In genomic region chr11:51539759-51540282, GRCm38 (mm10) we compare ENCODE assay signal across 8 mouse cellular contexts. TPM values are rescaled to one million over a fixed set of nuclear protein-coding genes. Genes with fewer than 3 reads are reported as not detected.
DNase-seq lines count a peak whose midpoint lies in the region; ATAC-seq and TF ChIP-seq lines count a peak whose summit lies in the region.

No protein-coding gene starts in this region.

- H3K9me3 ChIP-seq in embryonic facial prominence, embryonic 13.5 days: no peaks in the 10 kb centered on the region
- H3K9me3 ChIP-seq in limb, embryonic 11.5 days (ENCODE audit: control insufficient read depth, low read length): no peaks in the 10 kb centered on the region
- no peaks in the 10 kb centered on the region for H3K9me3 ChIP-seq in midbrain, embryonic 15.5 days

- H3K4me3 ChIP-seq in embryonic facial prominence, embryonic 13.5 days: no peak overlapping the region
- H3K4me3 ChIP-seq in heart, adult 2 months: no peak overlapping the region
- no peak overlapping the region for H3K4me3 ChIP-seq in kidney, adult 2 months (ENCODE audit: insufficient read depth, low read depth, low read length)
- H3K4me3 ChIP-seq in limb, embryonic 11.5 days (ENCODE audit: low read depth, low read length): no peak overlapping the region
- H3K4me3 ChIP-seq in midbrain, embryonic 15.5 days: no peak overlapping the region
- H3K4me3 ChIP-seq in spleen, adult 2 months (ENCODE audit: extremely low read depth, insufficient read depth, insufficient read length): no peak overlapping the region

- peak; percentile 98 for DNase-seq in 3T3-L1 (ENCODE audit: low read depth, low spot score)
- DNase-seq in adrenal gland, postnatal 36 days: peak; percentile 95 to 97
- DNase-seq in heart, adult 2 months: peak; percentile 90 to 91
- DNase-seq in kidney, adult 2 months: peak; percentile 98
- peak; percentile 100 for DNase-seq in limb, embryonic 11.5 days (ENCODE audit: low spot score)
- DNase-seq in spleen, adult 2 months (ENCODE audit: low read depth in 1 of 2, low spot score in 2 of 2): peak; percentile 91 to 92

- peaks cover 8% of the 10 kb centered on the region; the same call in 1 of the 2 replicates for H3K27me3 ChIP-seq in embryonic facial prominence, embryonic 13.5 days
- H3K27me3 ChIP-seq in heart, adult 2 months (ENCODE audit: control insufficient read depth, insufficient read depth, low read length): no peaks in the 10 kb centered on the region
- H3K27me3 ChIP-seq in kidney, adult 2 months (replicated peaks; ENCODE audit: control insufficient read depth, insufficient read depth, low read length): no peaks in the 10 kb centered on the region
- no peaks in the 10 kb centered on the region for H3K27me3 ChIP-seq in limb, embryonic 11.5 days (ENCODE audit: control insufficient read depth, insufficient read depth, low read length)
- H3K27me3 ChIP-seq in midbrain, embryonic 15.5 days (replicated peaks): no peaks in the 10 kb centered on the region
- no peaks in the 10 kb centered on the region for H3K27me3 ChIP-seq in spleen, adult 2 months (ENCODE audit: control insufficient read depth, insufficient read depth, low read length)

- peak; percentile 34; the same call in 1 of the 2 replicates for ATAC-seq in embryonic facial prominence, embryonic 13.5 days (ENCODE audit: insufficient number of reproducible peaks, insufficient read depth, low FRiP score, low TSS enrichment, low read depth)
- ATAC-seq in limb, embryonic 11.5 days (ENCODE audit: insufficient number of reproducible peaks, low FRiP score, low TSS enrichment, low read depth): peak; percentile 41
- peak; percentile 89 for ATAC-seq in midbrain, embryonic 15.5 days (replicated peaks)

- TF ChIP-seq EP300 in heart, adult 2 months (IDR thresholded peaks at IDR 0.05; ENCODE audit: insufficient read depth, low read depth, low read length): 0 out of 2 replicates have a peak, but pooled peaks have one; percentile 64

- WGBS in embryonic facial prominence, embryonic 13.5 days: 11% methylated on average over 10 of the region's 10 CpGs
- 13% methylated on average over 10 of the region's 10 CpGs for WGBS in heart, adult 2 months
- WGBS in kidney, adult 2 months: 12% methylated on average over 10 of the region's 10 CpGs
- 12% methylated on average over 10 of the region's 10 CpGs for WGBS in limb, embryonic 11.5 days
- WGBS in midbrain, embryonic 15.5 days: 11% methylated on average over 10 of the region's 10 CpGs
- 15% methylated on average over 10 of the region's 10 CpGs for WGBS in spleen, adult 2 months

- no peaks in the 10 kb centered on the region for H3K36me3 ChIP-seq in embryonic facial prominence, embryonic 13.5 days
- H3K36me3 ChIP-seq in heart, adult 2 months (ENCODE audit: control insufficient read depth, insufficient read depth, low read length): no peaks in the 10 kb centered on the region
- no peaks in the 10 kb centered on the region for H3K36me3 ChIP-seq in kidney, adult 2 months (ENCODE audit: control insufficient read depth, insufficient read depth, low read length)
- no peaks in the 10 kb centered on the region for H3K36me3 ChIP-seq in limb, embryonic 11.5 days (ENCODE audit: control insufficient read depth, insufficient read depth, low read length)
- H3K36me3 ChIP-seq in midbrain, embryonic 15.5 days (replicated peaks): no peaks in the 10 kb centered on the region
- no peaks in the 10 kb centered on the region for H3K36me3 ChIP-seq in spleen, adult 2 months (ENCODE audit: control insufficient read depth, insufficient read depth, low read length)

- H3K9ac ChIP-seq in embryonic facial prominence, embryonic 13.5 days: no peak overlapping the region
- no peak overlapping the region for H3K9ac ChIP-seq in heart, adult 2 months (ENCODE audit: low read depth, low read length)
- no peak overlapping the region for H3K9ac ChIP-seq in limb, embryonic 11.5 days (ENCODE audit: low read length)
- H3K9ac ChIP-seq in midbrain, embryonic 15.5 days: no peak overlapping the region

- intact Hi-C loops in heart, adult 2 months (cut with DNase I): loop anchor here (2.0 to 5.0 kb wide), 3 partner anchors 41 to 598 kb away; partner anchors contain the start of gene 4933414I15Rik

- no peak overlapping the region for H3K4me2 ChIP-seq in embryonic facial prominence, embryonic 13.5 days
- H3K4me2 ChIP-seq in limb, embryonic 11.5 days (ENCODE audit: low read depth, severe bottlenecking): no peak overlapping the region
- H3K4me2 ChIP-seq in midbrain, embryonic 15.5 days: no peak overlapping the region

- peaks cover 41% of the 10 kb centered on the region for H3K4me1 ChIP-seq in embryonic facial prominence, embryonic 13.5 days
- no peaks in the 10 kb centered on the region for H3K4me1 ChIP-seq in heart, adult 2 months (ENCODE audit: control insufficient read depth, insufficient read depth, low read length)
- H3K4me1 ChIP-seq in kidney, adult 2 months (ENCODE audit: control insufficient read depth, insufficient read depth, low read length): no peaks in the 10 kb centered on the region
- peaks cover 30% of the 10 kb centered on the region for H3K4me1 ChIP-seq in limb, embryonic 11.5 days (ENCODE audit: control insufficient read depth, insufficient read depth, low read length)
- H3K4me1 ChIP-seq in midbrain, embryonic 15.5 days: no peaks in the 10 kb centered on the region
- H3K4me1 ChIP-seq in spleen, adult 2 months (ENCODE audit: control insufficient read depth, insufficient read depth, insufficient read length): no peaks in the 10 kb centered on the region

- H3K27ac ChIP-seq in embryonic facial prominence, embryonic 13.5 days: no peak overlapping the region
- H3K27ac ChIP-seq in heart, adult 2 months: no peak overlapping the region
- H3K27ac ChIP-seq in kidney, adult 2 months (ENCODE audit: insufficient read depth, low read depth, low read length): no peak overlapping the region
- no peak overlapping the region for H3K27ac ChIP-seq in limb, embryonic 11.5 days (replicated peaks; ENCODE audit: low read depth, low read length)
- no peak overlapping the region for H3K27ac ChIP-seq in midbrain, embryonic 15.5 days
- H3K27ac ChIP-seq in spleen, adult 2 months (ENCODE audit: insufficient read depth, low read length): no peak overlapping the region

- TF ChIP-seq CTCF in heart, adult 2 months (IDR thresholded peaks at IDR 0.05): peak; percentile 98
- TF ChIP-seq CTCF in kidney, adult 2 months (conservative IDR thresholded peaks at IDR 0.05; ENCODE audit: insufficient read depth, insufficient read length, low read depth, low read length): peak; percentile 97
- TF ChIP-seq CTCF in spleen, adult 2 months (IDR thresholded peaks at IDR 0.05; ENCODE audit: extremely low read depth, insufficient read depth, insufficient read length, insufficient replicate concordance): peak; percentile 79; the same call in 1 of the 2 replicates

- H3K79me2 ChIP-seq in heart, adult 2 months (replicated peaks; ENCODE audit: control insufficient read depth, insufficient read depth, low read length): no peaks in the 10 kb centered on the region

- TF ChIP-seq POLR2A in heart, adult 2 months (IDR thresholded peaks at IDR 0.05; ENCODE audit: insufficient read depth, low read depth, low read length): no peak
- TF ChIP-seq POLR2A in kidney, adult 2 months (IDR thresholded peaks at IDR 0.05; ENCODE audit: low read depth, low read length): no peak
- no peak for TF ChIP-seq POLR2A in spleen, adult 2 months (IDR thresholded peaks at IDR 0.05; ENCODE audit: low read depth, low read length)

RNA-seq across cellular contexts. Expression of gene Phykpl, which starts 44.7 kb away (rescaled TPM):
- total RNA-seq in adrenal gland, postnatal 36 days (2021): 10 to 100 TPM; 20.6 to 26.3 TPM
- polyA plus RNA-seq in embryonic facial prominence, embryonic 13.5 days (2015; fragmentation: Nextera tagmentation; extraction: Ambion mirVana): 19.0 and 21.3 TPM in 2 replicates
- 1 to 10 TPM; 6.9 to 8.9 TPM for total RNA-seq in heart, adult 2 months (2021)
- 16.8 and 17.0 TPM in 2 replicates for polyA plus RNA-seq in heart, adult 2 months (2012; rRNA removed)
- 28.5 and 34.5 TPM in 2 replicates for polyA plus RNA-seq in kidney, adult 2 months (2012; rRNA removed)
- 11.0 and 12.5 TPM in 2 replicates for polyA plus RNA-seq in limb, embryonic 11.5 days (2014; fragmentation: Nextera tagmentation; extraction: Ambion mirVana)
- polyA plus RNA-seq in midbrain, embryonic 15.5 days (2015; fragmentation: Nextera tagmentation; extraction: Ambion mirVana): 9.7 and 12.0 TPM in 2 replicates
- polyA plus RNA-seq in spleen, adult 2 months (2012; rRNA removed): 13.2 and 20.5 TPM in 2 replicates

Comparison
In these comparisons a context has a peak if more than half of its experiments do, and no peak if none do; other contexts are left out.
1. ATAC-seq: peak in every context shown above with its lines; median percentile 89 in midbrain, embryonic 15.5 days; 41 in limb, embryonic 11.5 days; 34 in embryonic facial prominence, embryonic 13.5 days.